Mouse (Mus musculus) left cerebral cortex, adult 9 months (tissue): ENCODE data around the gene Actr1b.
"Not testable (repeated sequence)": the region's sequence is repeated elsewhere in the genome, so short reads cannot be mapped to it uniquely, and the experiment has no call there.

Experiments
- DNase-seq, 2 experiments: peaks; one replicate each; pipeline ENCODE4 v3.0.0; 2022; ENCODE audit warnings: low spot score in 2 of 2

Actr1b gene

GRCm38 (mm10) chr1:36707166-36707565 is 7.1 kb downstream of the Actr1b start:
- peak in 1 of 2 experiments; percentile 50 for DNase-seq

GRCm38 (mm10) chr1:36697030-36697429 is 17.2 kb downstream of the Actr1b start:
- DNase-seq = no peak

GRCm38 (mm10) chr1:36696411-36696810 is 17.8 kb downstream of the Actr1b start:
- DNase-seq = no peak

GRCm38 (mm10) chr1:36694871-36695270 is 19.4 kb downstream of the Actr1b start:
- DNase-seq = no peak

- DNase-seq = peak; percentile 91 to 96
Observed at GRCm38 (mm10) chr1:36691271-36692155, 22.7 kb downstream of the Actr1b start, which contains the start of gene Cox5b. TSS of gene Cox5b (plus strand) at chr1:36691449.

GRCm38 (mm10) chr1:36690671-36691235 is 23.5 kb downstream of the Actr1b start:
- no peak for DNase-seq

- peak; percentile 50 to 82 for DNase-seq
Observed at GRCm38 (mm10) chr1:36683810-36684467, 30.3 kb downstream of the Actr1b start.

- no peak for DNase-seq
Observed at GRCm38 (mm10) chr1:36682620-36683355, 31.4 kb downstream of the Actr1b start, which contains the start of gene Fam178b. TSS of gene Fam178b (minus strand) at chr1:36683183.

GRCm38 (mm10) chr1:36680893-36681292 is 33.3 kb downstream of the Actr1b start:
- no peak for DNase-seq

GRCm38 (mm10) chr1:36674936-36675335 is 39.3 kb downstream of the Actr1b start:
- no peak for DNase-seq

- DNase-seq = peak in 1 of 2 experiments; percentile 10
Observed at GRCm38 (mm10) chr1:36672648-36673350, 41.4 kb downstream of the Actr1b start.

- DNase-seq = no peak
Observed at GRCm38 (mm10) chr1:36671260-36671659, 43.0 kb downstream of the Actr1b start.

GRCm38 (mm10) chr1:36670256-36670655 is 44.0 kb downstream of the Actr1b start:
- DNase-seq = no peak

- not testable (repeated sequence) for DNase-seq
Observed at GRCm38 (mm10) chr1:36668007-36668406, 46.2 kb downstream of the Actr1b start.

GRCm38 (mm10) chr1:36665934-36666333 is 48.3 kb downstream of the Actr1b start:
- no peak for DNase-seq

- no peak for DNase-seq
Observed at GRCm38 (mm10) chr1:36665165-36665723, 49.0 kb downstream of the Actr1b start.

- DNase-seq = peak in 1 of 2 experiments; percentile 23
Observed at GRCm38 (mm10) chr1:36664457-36664856, 49.8 kb downstream of the Actr1b start.

GRCm38 (mm10) chr1:36658621-36659399 is 55.4 kb downstream of the Actr1b start:
- DNase-seq = no peak

GRCm38 (mm10) chr1:36657658-36658415 is 56.4 kb downstream of the Actr1b start:
- DNase-seq = no peak
